Mouse (Mus musculus): ENCODE data around the gene Bmx.

DNA sequence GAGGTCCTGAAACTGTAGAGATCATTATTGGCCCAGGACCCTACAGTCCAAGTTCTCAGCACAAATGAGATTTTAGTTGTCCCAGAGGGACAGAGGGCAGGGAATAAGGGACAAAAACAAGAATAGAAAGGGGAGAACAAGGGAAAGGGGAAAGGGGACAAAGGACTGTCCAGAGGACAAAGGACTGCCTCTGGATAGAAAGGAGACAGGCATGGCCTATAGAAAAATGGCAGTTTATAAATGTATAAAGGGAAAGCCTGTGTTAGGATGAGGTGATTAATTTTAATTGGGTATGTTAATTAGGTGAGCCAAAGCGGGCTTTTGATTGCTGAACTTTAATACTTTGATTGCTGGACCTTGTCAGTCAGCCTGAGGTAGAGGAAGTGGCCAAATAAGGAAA lies 6.9 kb upstream of the Bmx start:
- TF ChIP-seq CTCF (IDR thresholded peaks at IDR 0.05; ENCODE audit: low read depth) (no peak), EP300 (IDR thresholded peaks at IDR 0.05; ENCODE audit: low read depth) (no peak)
